Mouse (Mus musculus): ENCODE results near the gene Lix1l.
"Not testable (repeated sequence)": the region's sequence is repeated elsewhere in the genome, so short reads cannot be mapped to it uniquely, and the experiment has no call there.

The Lix1l gene

GRCm38 (mm10) chr3:96590657-96591056, 10.3 kb upstream of the Lix1l start:
- DNase-seq: no peak

GRCm38 (mm10) chr3:96593374-96593773, 7.6 kb upstream of the Lix1l start:
- peak; percentile 49 for DNase-seq

- DNase-seq: peak; percentile 96
Observed at GRCm38 (mm10) chr3:96593790-96594560, 7.0 kb upstream of the Lix1l start, which contains the start of gene Polr3gl. Gene Polr3gl, minus strand, starts transcription at chr3:96594181.

GRCm38 (mm10) chr3:96594851-96595250, 6.1 kb upstream of the Lix1l start:
- DNase-seq: no peak

GRCm38 (mm10) chr3:96595661-96596060, 5.3 kb upstream of the Lix1l start:
- peak; percentile 76 for DNase-seq

GRCm38 (mm10) chr3:96596228-96596707, 4.7 kb upstream of the Lix1l start, which contains the start of gene Ankrd34a:
Gene Ankrd34a, plus strand, starts transcription at chr3:96596636.
- DNase-seq: peak; percentile 69

GRCm38 (mm10) chr3:96596855-96597254, 4.1 kb upstream of the Lix1l start:
- DNase-seq: peak; percentile 22

- DNase-seq: peak; percentile 65
Observed at GRCm38 (mm10) chr3:96597435-96597891, 3.5 kb upstream of the Lix1l start.

- peak; percentile 85 for DNase-seq
Observed at GRCm38 (mm10) chr3:96598156-96599068, 2.5 kb upstream of the Lix1l start.

GRCm38 (mm10) chr3:96599069-96599393, 1.9 kb upstream of the Lix1l start:
- no peak for DNase-seq

GRCm38 (mm10) chr3:96599411-96599810, 1.5 kb upstream of the Lix1l start:
- no peak for DNase-seq

- peak; percentile 78 for DNase-seq
Observed at GRCm38 (mm10) chr3:96601251-96601787, 370 bp downstream of the Lix1l start.

- DNase-seq: no peak
Observed at GRCm38 (mm10) chr3:96601941-96602703, 1.2 kb downstream of the Lix1l start.

- DNase-seq: no peak
Observed at GRCm38 (mm10) chr3:96602704-96603084, 1.7 kb downstream of the Lix1l start.

GRCm38 (mm10) chr3:96603311-96603710, 2.4 kb downstream of the Lix1l start:
- no peak for DNase-seq

GRCm38 (mm10) chr3:96606007-96606406, 5.1 kb downstream of the Lix1l start:
- DNase-seq: not testable (repeated sequence)

- no peak for DNase-seq
Observed at GRCm38 (mm10) chr3:96606618-96607017, 5.7 kb downstream of the Lix1l start.

- no peak for DNase-seq
Observed at GRCm38 (mm10) chr3:96617941-96618340, 17.0 kb downstream of the Lix1l start.

GRCm38 (mm10) chr3:96623201-96623600, 22.3 kb downstream of the Lix1l start:
- no peak for DNase-seq

- DNase-seq: peak; percentile 100
Observed at GRCm38 (mm10) chr3:96629729-96630600, 29.0 kb downstream of the Lix1l start, which contains the start of gene Rbm8a. Gene Rbm8a, plus strand, starts transcription at chr3:96629933.

- DNase-seq: no peak
Observed at GRCm38 (mm10) chr3:96632058-96632457, 31.1 kb downstream of the Lix1l start.

Measured in retina, postnatal 1 day (tissue).